Mouse (Mus musculus) heart, embryonic 11.5 days (tissue): Measurements from ENCODE around the gene Adamtsl4. TPM values are rescaled to one million over a fixed set of nuclear protein-coding genes. Genes with fewer than 3 reads are reported as not detected.

Experiments used
- microRNA-seq: library from miRNA; unstranded; fragments of <30 nt; microRNA quantifications from one replicate; pipeline ENCODE4, GENCODE M21; 2016; ENCODE audit warnings: borderline number of aligned reads
- polyA plus RNA-seq: library from polyadenylated mRNA; unstranded; fragments of >200 nt; fragmentation: Nextera tagmentation; extraction: Ambion mirVana; gene quantifications from 2 replicates; pipeline ENCODE4 v1.2.1, GENCODE M21; 2014

The Adamtsl4 gene
- polyA plus RNA-seq, 1 experiment from 2014 or later = 3.5 TPM

Small RNAs within 50 kb of the gene (microRNA-seq; reads per million reads assigned to microRNA genes)
- 0.88 reads per million, percentile 11 among the genes with 10 or more reads in this experiment for gene Mir7014

Other genes with a start within 250 kb of the Adamtsl4 start
- gene Ctsk, start 188.7 kb downstream of the Adamtsl4 start, polyA plus RNA-seq = 9.9 and 14.0 TPM in 2 replicates
- gene Ctss, start 161.1 kb downstream of the Adamtsl4 start, polyA plus RNA-seq = 5.4 and 6.2 TPM in 2 replicates
- 0.65 TPM in 1 of 2 replicates, not detected in the other for gene Hormad1, start 128.2 kb downstream of the Adamtsl4 start, polyA plus RNA-seq
- 27.8 and 32.0 TPM in 2 replicates for gene Golph3l, start 99.0 kb downstream of the Adamtsl4 start, polyA plus RNA-seq
- gene Ensa, start 62.9 kb downstream of the Adamtsl4 start, polyA plus RNA-seq = 52.7 and 55.4 TPM in 2 replicates
- gene Mcl1, start 29.1 kb downstream of the Adamtsl4 start, polyA plus RNA-seq = 46.3 and 49.8 TPM in 2 replicates
- 85.0 and 86.7 TPM in 2 replicates for gene Ecm1, start 51.7 kb upstream of the Adamtsl4 start, polyA plus RNA-seq
- 42.2 and 46.1 TPM in 2 replicates for gene Tars2, start 72.3 kb upstream of the Adamtsl4 start, polyA plus RNA-seq
- 20.5 and 25.0 TPM in 2 replicates for gene Rprd2, start 130.9 kb upstream of the Adamtsl4 start, polyA plus RNA-seq
- gene Prpf3, start 168.0 kb upstream of the Adamtsl4 start, polyA plus RNA-seq = 40.5 and 40.6 TPM in 2 replicates
- gene Mrps21, start 183.6 kb upstream of the Adamtsl4 start, polyA plus RNA-seq = 386 and 410 TPM in 2 replicates
- gene Ciart, start 194.3 kb upstream of the Adamtsl4 start, polyA plus RNA-seq = 5.9 and 7.1 TPM in 2 replicates
- gene BC028528, start 204.1 kb upstream of the Adamtsl4 start, polyA plus RNA-seq = 29.3 and 29.5 TPM in 2 replicates
- gene Aph1a, start 206.1 kb upstream of the Adamtsl4 start, polyA plus RNA-seq = 25.9 and 42.4 TPM in 2 replicates
- 39.0 and 39.1 TPM in 2 replicates for gene Car14, start 216.8 kb upstream of the Adamtsl4 start, polyA plus RNA-seq
- 71.0 and 88.5 TPM in 2 replicates for gene Anp32e, start 241.3 kb upstream of the Adamtsl4 start, polyA plus RNA-seq